Mouse (Mus musculus) midbrain, embryonic 11.5 days (tissue): ENCODE results near the gene Taf11. TPM values are rescaled to one million over a fixed set of nuclear protein-coding genes. Genes with fewer than 3 reads are reported as not detected.

ENCODE experiments used
- ATAC-seq: fragments of 200-750 bp; cut with Nextera tagmentation; 2 replicates; pipeline ENCODE4 v1.8.0; 2017; ENCODE audit warnings: moderate TSS enrichment, moderate library complexity; ENCODE audit not compliant: low FRiP score
- DNase-seq: peaks from one replicate; pipeline ENCODE4 v3.0.0; 2015; ENCODE audit warnings: low spot score; ENCODE audit errors: missing footprints
- H3K27ac ChIP-seq: fragments of 300-500 bp; sonication (generic); 2 replicates; pipeline ENCODE4 v1.5.1; 2014; ENCODE audit warnings: low read depth, low read length
- H3K27me3 ChIP-seq: fragments of 300-500 bp; sonication (generic); 2 replicates; pipeline ENCODE4 v1.6.1; 2014; ENCODE audit warnings: mild to moderate bottlenecking, low read length, moderate library complexity, mixed read lengths; ENCODE audit not compliant: control insufficient read depth, insufficient read depth
- H3K36me3 ChIP-seq: fragments of 300-500 bp; sonication (generic); 2 replicates; pipeline ENCODE4 v1.6.1; 2014; ENCODE audit warnings: mild to moderate bottlenecking, low read length, moderate library complexity, mixed read lengths; ENCODE audit not compliant: control insufficient read depth, insufficient read depth
- H3K4me1 ChIP-seq: fragments of 300-500 bp; sonication (generic); 2 replicates; pipeline ENCODE4 v1.6.1; 2014; ENCODE audit warnings: low read length; ENCODE audit not compliant: control insufficient read depth, insufficient read depth
- H3K4me2 ChIP-seq: fragments of 300-500 bp; sonication (generic); 2 replicates; pipeline ENCODE4 v1.6.1; 2014; ENCODE audit warnings: mild to moderate bottlenecking, moderate library complexity
- H3K4me3 ChIP-seq: fragments of 300-500 bp; sonication (generic); 2 replicates; pipeline ENCODE4 v1.5.1; 2014; ENCODE audit warnings: low read depth, low read length
- H3K9ac ChIP-seq: fragments of 300-500 bp; sonication (generic); 2 replicates; pipeline ENCODE4 v1.6.1; 2014; ENCODE audit warnings: low read length
- H3K9me3 ChIP-seq: fragments of 300-500 bp; sonication (generic); 2 replicates; pipeline ENCODE4 v1.6.1; 2016; ENCODE audit warnings: low read length; ENCODE audit not compliant: control insufficient read depth
- WGBS: fragments of 180-500 bp; shearing (Covaris S2); extraction: QIAGEN DNeasy Blood & Tissue Kit; methylation state at CpG from one replicate; pipeline ENCODE4 v1.1.7; 2014; 5-methylcytosine and 5-hydroxymethylcytosine counted together
- polyA plus RNA-seq: library from polyadenylated mRNA; unstranded; fragments of >200 nt; fragmentation: Nextera tagmentation; extraction: Ambion mirVana; gene quantifications from 2 replicates; pipeline ENCODE4 v1.2.1, GENCODE M21; 2014

Gene Taf11
- polyA plus RNA-seq, 1 experiment from 2014 or later: 95.0 TPM

GRCm38 (mm10) chr17:27930291-27930690, 20.6 kb upstream of the Taf11 start:
- Histone ChIP-seq H3K9me3 (no peaks in the 10 kb centered on the region), H3K27ac (no peak overlapping the region), H3K4me2 (no peak overlapping the region), H3K4me3 (no peak overlapping the region), H3K9ac (no peak overlapping the region), H3K4me1 (no peaks in the 10 kb centered on the region), H3K36me3 (no peaks in the 10 kb centered on the region), H3K27me3 (no peaks in the 10 kb centered on the region)
- whole genome bisulfite sequencing: 91% methylated on average over 5 of the region's 5 CpGs
- ATAC-seq (no peak), DNase-seq (no peak)

GRCm38 (mm10) chr17:27925504-27925903, 15.9 kb upstream of the Taf11 start:
- ATAC-seq (no peak), DNase-seq (no peak)
- no peaks in the 10 kb centered on the region for H3K9me3 ChIP-seq
- H3K4me1 ChIP-seq: no peaks in the 10 kb centered on the region; the same call in 1 of the 2 replicates
- H3K36me3 ChIP-seq: no peaks in the 10 kb centered on the region
- H3K4me2 ChIP-seq: no peak overlapping the region
- no peak overlapping the region for H3K27ac ChIP-seq
- WGBS: 86% methylated on average over 7 of the region's 7 CpGs
- no peak overlapping the region for H3K4me3 ChIP-seq
- H3K27me3 ChIP-seq: no peaks in the 10 kb centered on the region
- no peak overlapping the region for H3K9ac ChIP-seq

GRCm38 (mm10) chr17:27925054-27925453, 15.4 kb upstream of the Taf11 start:
- no peak overlapping the region for H3K4me2 ChIP-seq
- no peaks in the 10 kb centered on the region; the same call in 1 of the 2 replicates for H3K4me1 ChIP-seq
- no peak overlapping the region for H3K9ac ChIP-seq
- H3K27ac ChIP-seq: no peak overlapping the region
- 87% methylated on average over 4 of the region's 4 CpGs for WGBS
- no peaks in the 10 kb centered on the region for H3K36me3 ChIP-seq
- H3K4me3 ChIP-seq: no peak overlapping the region
- ATAC-seq: no peak
- H3K9me3 ChIP-seq: no peaks in the 10 kb centered on the region
- H3K27me3 ChIP-seq: no peaks in the 10 kb centered on the region
- DNase-seq: no peak

GRCm38 (mm10) chr17:27922174-27922712, 12.6 kb upstream of the Taf11 start:
- no peak overlapping the region for H3K27ac ChIP-seq
- no peaks in the 10 kb centered on the region for H3K9me3 ChIP-seq
- no peaks in the 10 kb centered on the region for H3K27me3 ChIP-seq
- ATAC-seq (no peak), DNase-seq (no peak)
- H3K9ac ChIP-seq: no peak overlapping the region
- WGBS: 90% methylated on average over 11 of the region's 11 CpGs
- H3K36me3 ChIP-seq: no peaks in the 10 kb centered on the region
- H3K4me1 ChIP-seq: no peaks in the 10 kb centered on the region; the same call in 1 of the 2 replicates
- no peak overlapping the region for H3K4me2 ChIP-seq
- no peak overlapping the region for H3K4me3 ChIP-seq

GRCm38 (mm10) chr17:27920676-27921075, 11.0 kb upstream of the Taf11 start:
- Histone ChIP-seq H3K4me3 (no peak overlapping the region), H3K9me3 (no peaks in the 10 kb centered on the region), H3K36me3 (no peaks in the 10 kb centered on the region), H3K4me1 (no peaks in the 10 kb centered on the region; the same call in 1 of the 2 replicates), H3K9ac (no peak overlapping the region), H3K4me2 (no peak overlapping the region), H3K27me3 (no peaks in the 10 kb centered on the region), H3K27ac (no peak overlapping the region)
- ATAC-seq (no peak), DNase-seq (no peak)
- 92% methylated on average over 4 of the region's 4 CpGs for WGBS

GRCm38 (mm10) chr17:27916366-27916765, 6.7 kb upstream of the Taf11 start:
- Histone ChIP-seq H3K9me3 (no peaks in the 10 kb centered on the region), H3K9ac (no peak overlapping the region), H3K27me3 (no peaks in the 10 kb centered on the region), H3K27ac (no peak overlapping the region), H3K36me3 (no peaks in the 10 kb centered on the region), H3K4me1 (no peaks in the 10 kb centered on the region), H3K4me3 (no peak overlapping the region), H3K4me2 (no peak overlapping the region)
- DNase-seq (no peak), ATAC-seq (no peak)
- 90% methylated on average over 4 of the region's 4 CpGs for WGBS

- Histone ChIP-seq H3K4me1 (peaks cover 9% of the 10 kb centered on the region), H3K9ac (no peak overlapping the region), H3K9me3 (no peaks in the 10 kb centered on the region), H3K36me3 (no peaks in the 10 kb centered on the region), H3K27ac (no peak overlapping the region), H3K4me3 (no peak overlapping the region), H3K4me2 (no peak overlapping the region), H3K27me3 (no peaks in the 10 kb centered on the region)
- no peak for ATAC-seq
- DNase-seq: no peak
- WGBS: 87% methylated on average over 4 of the region's 4 CpGs
These were observed 5.1 kb upstream of the Taf11 start for GRCm38 (mm10) chr17:27914742-27915141.

- H3K36me3 ChIP-seq: no peaks in the 10 kb centered on the region
- no peaks in the 10 kb centered on the region for H3K9me3 ChIP-seq
- H3K4me1 ChIP-seq: peaks cover 13% of the 10 kb centered on the region
- H3K4me3 ChIP-seq: no peak overlapping the region
- no peak overlapping the region for H3K9ac ChIP-seq
- 89% methylated on average over 7 of the region's 7 CpGs for WGBS
- ATAC-seq (no peak), DNase-seq (no peak)
- no peaks in the 10 kb centered on the region for H3K27me3 ChIP-seq
- no peak overlapping the region for H3K27ac ChIP-seq
- no peak overlapping the region for H3K4me2 ChIP-seq
These were observed 1.7 kb upstream of the Taf11 start for GRCm38 (mm10) chr17:27911371-27911770.

GRCm38 (mm10) chr17:27908888-27909621, 589 bp downstream of the Taf11 start, which contains the start of gene Anks1:
TSS of gene Anks1 (plus strand) at chr17:27909306.
- Histone ChIP-seq H3K36me3 (no peaks in the 10 kb centered on the region), H3K4me3 (peak within 1 kb of the TSS; percentile 81), H3K4me2 (peak within 1 kb of the TSS; percentile 75), H3K9ac (peak within 1 kb of the TSS; percentile 83), H3K27me3 (no peaks in the 10 kb centered on the region), H3K27ac (peak within 1 kb of the TSS; percentile 51; the same call in 1 of the 2 replicates), H3K9me3 (no peaks in the 10 kb centered on the region), H3K4me1 (peaks cover 14% of the 10 kb centered on the region)
- DNase-seq (peak; percentile 99), ATAC-seq (peak; percentile 86)
- WGBS: under 1% methylated on average over 66 of the region's 78 CpGs
